Mouse (Mus musculus): ENCODE results near the gene Pprc1. TPM values are rescaled to one million over a fixed set of nuclear protein-coding genes. Genes with fewer than 3 reads are reported as not detected.

Gene Pprc1
- polyA plus RNA-seq, 1 experiment from 2014 or later, result 42.6 TPM

GRCm38 (mm10) chr19:46016023-46016422, 28.7 kb upstream of the Pprc1 start:
- Histone ChIP-seq H3K27ac (no peak overlapping the region), H3K9me3 (0 out of 2 replicates have a peak, but pooled peaks cover 4% of the 10 kb centered on the region), H3K4me2 (replicated peaks) (no peak overlapping the region), H3K36me3 (no peaks in the 10 kb centered on the region), H3K4me1 (no peaks in the 10 kb centered on the region), H3K9ac (no peak overlapping the region), H3K27me3 (no peaks in the 10 kb centered on the region), H3K4me3 (no peak overlapping the region)
- 54% methylated on average over 2 of the region's 2 CpGs for WGBS
- no peak for ATAC-seq (ENCODE audit: low FRiP score, low read depth)

GRCm38 (mm10) chr19:46024959-46025358, 19.7 kb upstream of the Pprc1 start:
- Histone ChIP-seq H3K4me3 (no peak overlapping the region), H3K36me3 (peaks cover 7% of the 10 kb centered on the region), H3K4me2 (replicated peaks) (no peak overlapping the region), H3K27me3 (no peaks in the 10 kb centered on the region), H3K4me1 (peaks cover 3% of the 10 kb centered on the region; the same call in 1 of the 2 replicates), H3K9me3 (peaks cover 5% of the 10 kb centered on the region), H3K27ac (no peak overlapping the region), H3K9ac (no peak overlapping the region)
- WGBS, result 71% methylated on average over 6 of the region's 6 CpGs
- no peak for ATAC-seq (ENCODE audit: low FRiP score, low read depth)

- peaks cover 22% of the 10 kb centered on the region for H3K36me3 ChIP-seq
- peaks cover 3% of the 10 kb centered on the region; the same call in 1 of the 2 replicates for H3K4me1 ChIP-seq
- WGBS, result 61% methylated on average over 8 of the region's 8 CpGs
- no peaks in the 10 kb centered on the region for H3K27me3 ChIP-seq
- H3K27ac ChIP-seq, result no peak overlapping the region
- no peak overlapping the region for H3K9ac ChIP-seq
- H3K9me3 ChIP-seq, result peaks cover 5% of the 10 kb centered on the region
- H3K4me3 ChIP-seq, result no peak overlapping the region
- ATAC-seq (ENCODE audit: low FRiP score, low read depth), result no peak
- no peak overlapping the region for H3K4me2 ChIP-seq (replicated peaks)
These were observed 18.1 kb upstream of the Pprc1 start for GRCm38 (mm10) chr19:46026567-46026966.

- Histone ChIP-seq H3K27me3 (no peaks in the 10 kb centered on the region), H3K9me3 (peaks cover 5% of the 10 kb centered on the region), H3K4me2 (replicated peaks) (no peak overlapping the region), H3K27ac (no peak overlapping the region), H3K4me3 (no peak overlapping the region), H3K9ac (no peak overlapping the region), H3K4me1 (peaks cover 3% of the 10 kb centered on the region; the same call in 1 of the 2 replicates), H3K36me3 (peaks cover 44% of the 10 kb centered on the region)
- 73% methylated on average over 11 of the region's 11 CpGs for WGBS
- ATAC-seq (ENCODE audit: low FRiP score, low read depth), result no peak
These were observed 15.9 kb upstream of the Pprc1 start for GRCm38 (mm10) chr19:46028747-46029320.

GRCm38 (mm10) chr19:46029652-46030051, 15.0 kb upstream of the Pprc1 start:
- WGBS, result 100% methylated on average over 1 of the region's 1 CpGs

GRCm38 (mm10) chr19:46030196-46030983, 14.3 kb upstream of the Pprc1 start:
- peaks cover 60% of the 10 kb centered on the region for H3K36me3 ChIP-seq
- 94% methylated on average over 10 of the region's 10 CpGs for WGBS
- H3K9me3 ChIP-seq, result peaks cover 5% of the 10 kb centered on the region
- H3K4me3 ChIP-seq, result no peak overlapping the region
- no peak overlapping the region for H3K27ac ChIP-seq
- peaks cover 3% of the 10 kb centered on the region; the same call in 1 of the 2 replicates for H3K4me1 ChIP-seq
- no peaks in the 10 kb centered on the region for H3K27me3 ChIP-seq
- no peak overlapping the region for H3K4me2 ChIP-seq (replicated peaks)
- no peak overlapping the region for H3K9ac ChIP-seq
- no peak for ATAC-seq (ENCODE audit: low FRiP score, low read depth)

More at GRCm38 (mm10) chr19:46029652-46030051, 15.0 kb upstream of the Pprc1 start:
- Histone ChIP-seq H3K4me2 (replicated peaks) (no peak overlapping the region), H3K36me3 (peaks cover 53% of the 10 kb centered on the region), H3K4me3 (no peak overlapping the region), H3K9me3 (peaks cover 5% of the 10 kb centered on the region), H3K27me3 (no peaks in the 10 kb centered on the region), H3K27ac (no peak overlapping the region), H3K9ac (no peak overlapping the region), H3K4me1 (peaks cover 3% of the 10 kb centered on the region; the same call in 1 of the 2 replicates)
- no peak for ATAC-seq (ENCODE audit: low FRiP score, low read depth)

- no peak overlapping the region for H3K4me2 ChIP-seq (replicated peaks)
- H3K27ac ChIP-seq, result no peak overlapping the region
These were observed 12.8 kb upstream of the Pprc1 start for GRCm38 (mm10) chr19:46031689-46032432.

GRCm38 (mm10) chr19:46032731-46033510, 11.8 kb upstream of the Pprc1 start:
- 89% methylated on average over 26 of the region's 26 CpGs for WGBS
- H3K4me3 ChIP-seq, result no peak overlapping the region

More at GRCm38 (mm10) chr19:46031689-46032432, 12.8 kb upstream of the Pprc1 start:
- Histone ChIP-seq H3K4me3 (no peak overlapping the region), H3K36me3 (peaks cover 74% of the 10 kb centered on the region), H3K4me1 (peaks cover 10% of the 10 kb centered on the region), H3K9ac (no peak overlapping the region), H3K9me3 (peaks cover 5% of the 10 kb centered on the region), H3K27me3 (no peaks in the 10 kb centered on the region)
- 90% methylated on average over 9 of the region's 9 CpGs for WGBS
- no peak for ATAC-seq (ENCODE audit: low FRiP score, low read depth)

GRCm38 (mm10) chr19:46033911-46034310, 10.8 kb upstream of the Pprc1 start:
- 94% methylated on average over 11 of the region's 11 CpGs for WGBS
- Histone ChIP-seq H3K4me1 (peaks cover 28% of the 10 kb centered on the region), H3K9me3 (peaks cover 5% of the 10 kb centered on the region), H3K36me3 (peaks cover 74% of the 10 kb centered on the region), H3K27ac (no peak overlapping the region), H3K27me3 (no peaks in the 10 kb centered on the region), H3K4me2 (replicated peaks) (no peak overlapping the region), H3K9ac (no peak overlapping the region), H3K4me3 (no peak overlapping the region)
- ATAC-seq (ENCODE audit: low FRiP score, low read depth), result no peak

More at GRCm38 (mm10) chr19:46032731-46033510, 11.8 kb upstream of the Pprc1 start:
- H3K9me3 ChIP-seq, result peaks cover 5% of the 10 kb centered on the region
- no peak overlapping the region for H3K9ac ChIP-seq
- no peak for ATAC-seq (ENCODE audit: low FRiP score, low read depth)
- H3K4me1 ChIP-seq, result peaks cover 20% of the 10 kb centered on the region
- H3K27me3 ChIP-seq, result no peaks in the 10 kb centered on the region
- H3K36me3 ChIP-seq, result peaks cover 74% of the 10 kb centered on the region
- no peak overlapping the region for H3K4me2 ChIP-seq (replicated peaks)
- H3K27ac ChIP-seq, result no peak overlapping the region

GRCm38 (mm10) chr19:46035971-46036370, 8.7 kb upstream of the Pprc1 start:
- ATAC-seq (ENCODE audit: low FRiP score, low read depth), result no peak
- Histone ChIP-seq H3K9me3 (no peaks in the 10 kb centered on the region), H3K4me1 (peaks cover 41% of the 10 kb centered on the region), H3K27ac (no peak overlapping the region), H3K4me2 (replicated peaks) (peak overlapping the region; percentile 100; the same call in 1 of the 2 replicates), H3K27me3 (no peaks in the 10 kb centered on the region), H3K4me3 (no peak overlapping the region), H3K36me3 (peaks cover 57% of the 10 kb centered on the region), H3K9ac (no peak overlapping the region)
- 89% methylated on average over 13 of the region's 13 CpGs for WGBS

- peak overlapping the region; percentile 99; the same call in 1 of the 2 replicates for H3K27ac ChIP-seq
- H3K36me3 ChIP-seq, result peaks cover 52% of the 10 kb centered on the region
- peak overlapping the region; percentile 100 for H3K4me2 ChIP-seq (replicated peaks)
- ATAC-seq (ENCODE audit: low FRiP score, low read depth), result no peak
- WGBS, result 75% methylated on average over 13 of the region's 13 CpGs
- H3K4me1 ChIP-seq, result peaks cover 48% of the 10 kb centered on the region
- peak overlapping the region; percentile 99 for H3K9ac ChIP-seq
- no peaks in the 10 kb centered on the region for H3K27me3 ChIP-seq
- no peaks in the 10 kb centered on the region for H3K9me3 ChIP-seq
- H3K4me3 ChIP-seq, result peak overlapping the region; percentile 95
These were observed 8.0 kb upstream of the Pprc1 start for GRCm38 (mm10) chr19:46036477-46037242.
